Mouse (Mus musculus) spleen, postnatal 14 days (tissue): ENCODE results near the gene Sorl1.

Experiments
- DNase-seq, 2 experiments: peaks; one replicate each; pipeline ENCODE4 v3.0.0; 2021 to 2022; ENCODE audit warnings: low spot score in 2 of 2

Gene Sorl1

GRCm38 (mm10) chr9:42008501-42008900, 115.6 kb downstream of the Sorl1 start:
- no peak for DNase-seq

GRCm38 (mm10) chr9:42005101-42005500, 119.0 kb downstream of the Sorl1 start:
- DNase-seq: no peak

- DNase-seq: no peak
Measured at GRCm38 (mm10) chr9:42004140-42004539, 120.0 kb downstream of the Sorl1 start.

- DNase-seq: peak in 1 of 2 experiments; percentile 34
Measured at GRCm38 (mm10) chr9:41999498-42000473, 124.3 kb downstream of the Sorl1 start.

- no peak for DNase-seq
Measured at GRCm38 (mm10) chr9:41995278-41995677, 128.8 kb downstream of the Sorl1 start.

- no peak for DNase-seq
Measured at GRCm38 (mm10) chr9:41993821-41994220, 130.3 kb downstream of the Sorl1 start.

GRCm38 (mm10) chr9:41992841-41993240, 131.3 kb downstream of the Sorl1 start:
- DNase-seq: no peak

GRCm38 (mm10) chr9:41985636-41986035, 138.5 kb downstream of the Sorl1 start:
- DNase-seq: no peak

- DNase-seq: no peak
Measured at GRCm38 (mm10) chr9:41985052-41985451, 139.0 kb downstream of the Sorl1 start.

GRCm38 (mm10) chr9:41984306-41984705, 139.8 kb downstream of the Sorl1 start:
- no peak for DNase-seq

GRCm38 (mm10) chr9:41983286-41983685, 140.8 kb downstream of the Sorl1 start:
- DNase-seq: no peak

GRCm38 (mm10) chr9:41982760-41983159, 141.3 kb downstream of the Sorl1 start:
- no peak for DNase-seq

GRCm38 (mm10) chr9:41982023-41982422, 142.1 kb downstream of the Sorl1 start:
- no peak for DNase-seq

GRCm38 (mm10) chr9:41981306-41981705, 142.8 kb downstream of the Sorl1 start:
- DNase-seq: no peak

- no peak for DNase-seq
Measured at GRCm38 (mm10) chr9:41980796-41981195, 143.3 kb downstream of the Sorl1 start.

GRCm38 (mm10) chr9:41978366-41978765, 145.7 kb downstream of the Sorl1 start:
- no peak for DNase-seq

- DNase-seq: no peak
Measured at GRCm38 (mm10) chr9:41975968-41976367, 148.1 kb downstream of the Sorl1 start.

- no peak for DNase-seq
Measured at GRCm38 (mm10) chr9:41974661-41975060, 149.4 kb downstream of the Sorl1 start.

- DNase-seq: no peak
Measured at GRCm38 (mm10) chr9:41973775-41974657, 150.1 kb downstream of the Sorl1 start.

GRCm38 (mm10) chr9:41969961-41970360, 154.1 kb downstream of the Sorl1 start:
- DNase-seq: no peak

- no peak for DNase-seq
Measured at GRCm38 (mm10) chr9:41968673-41969460, 155.2 kb downstream of the Sorl1 start.

- DNase-seq: no peak
Measured at GRCm38 (mm10) chr9:41961274-41961673, 162.8 kb downstream of the Sorl1 start.
